In genomic region chr19:23826251-23826650, GRCm38 (mm10) we compare ENCODE assay signal across 25 mouse cellular contexts.
DNase-seq lines count a peak whose midpoint lies in the region; ATAC-seq lines count a peak whose summit lies in the region.
"Had no signal": no experiment of that assay in that cellular context is flagged by ENCODE, and none has a peak within 500 bp of the region (broad histone marks: within the 10 kb centered on the region; RNA-seq: fewer than 3 reads in every experiment).

No protein-coding gene starts in this region.

- no peak overlapping the region for H3K27ac ChIP-seq in heart, embryonic 12.5 days (ENCODE audit: poor library complexity, severe bottlenecking)
- H3K27ac ChIP-seq in forebrain, embryonic 10.5 days = no peak overlapping the region

- H3K4me3 ChIP-seq in heart, embryonic 12.5 days = no peak overlapping the region
- H3K4me3 ChIP-seq in forebrain, embryonic 10.5 days = no peak overlapping the region

- H3K9me3 ChIP-seq in heart, embryonic 12.5 days (replicated peaks) = peaks cover 5% of the 10 kb centered on the region; the same call in 1 of the 2 replicates
- H3K9me3 ChIP-seq in forebrain, embryonic 10.5 days = no peaks in the 10 kb centered on the region
- H3K9me3 ChIP-seq: G1E had no signal

- DNase-seq in heart, adult 11 months = peak; percentile 86
- DNase-seq in 3T3-L1 (ENCODE audit: low read depth, low spot score) = peak; percentile 58
- peak; percentile 60 for DNase-seq in NIH3T3 (ENCODE audit: low read depth)
- peak; percentile 11 for DNase-seq in adipocyte (ENCODE audit: low spot score)
- no peak for DNase-seq in cerebellum, postnatal 10 days
- no peak for DNase-seq in forebrain, embryonic 10.5 days (ENCODE audit: extremely low spot score, low spot score)
- DNase-seq: adrenal gland, adult 2 months; adrenal gland, adult 8-10 months; adrenal gland, postnatal 10 days; adrenal gland, postnatal 14 days; adrenal gland, postnatal 25 days; adrenal gland, postnatal 36 days; B cell, adult 2 months; cerebellum, adult 11 months; cerebellum, adult 11-12 months; cerebellum, adult 18-20 months; cerebellum, adult 2 months; cerebellum, adult 8-10 months had no signal

- H3K36me3 ChIP-seq in heart, embryonic 12.5 days = no peaks in the 10 kb centered on the region
- H3K36me3 ChIP-seq in forebrain, embryonic 10.5 days (replicated peaks) = no peaks in the 10 kb centered on the region
- H3K36me3 ChIP-seq: G1E had no signal

- H3K4me2 ChIP-seq in heart, embryonic 12.5 days = no peak overlapping the region

- no peaks in the 10 kb centered on the region for H3K27me3 ChIP-seq in heart, embryonic 12.5 days (replicated peaks)
- no peaks in the 10 kb centered on the region for H3K27me3 ChIP-seq in forebrain, embryonic 10.5 days (ENCODE audit: poor library complexity, severe bottlenecking)
- H3K27me3 ChIP-seq: CH12.LX had no signal

- no peak overlapping the region for H3K9ac ChIP-seq in heart, embryonic 12.5 days

- WGBS in heart, embryonic 12.5 days = 78% methylated on average over 8 of the region's 8 CpGs
- WGBS in forebrain, embryonic 10.5 days = 91% methylated on average over 8 of the region's 8 CpGs

- H3K4me1 ChIP-seq in heart, embryonic 12.5 days (replicated peaks) = no peaks in the 10 kb centered on the region
- peaks cover 10% of the 10 kb centered on the region for H3K4me1 ChIP-seq in forebrain, embryonic 10.5 days

- no peak for ATAC-seq in heart, embryonic 12.5 days (ENCODE audit: insufficient number of reproducible peaks, low FRiP score)
- ATAC-seq in granulocyte monocyte progenitor cell, adult 5-6 weeks (replicated peaks; ENCODE audit: poor library complexity, severe bottlenecking) = no peak
- ATAC-seq: activated CD4-positive, CD25-positive, alpha-beta regulatory T cell, adult 4 months; CD4-positive, CD25-positive, alpha-beta regulatory T cell, adult 4 months; Patski had no signal

Comparison
In these comparisons a context has a peak if more than half of its experiments do, and no peak if none do; other contexts are left out.
1. DNase-seq: peak in heart, adult 11 months (single experiment), 3T3-L1 (single experiment), NIH3T3 (single experiment) and adipocyte (single experiment); none in cerebellum, postnatal 10 days (0 of 2) and forebrain, embryonic 10.5 days (single experiment).